Mouse (Mus musculus): ENCODE measurements at regions not wholly inside any gene's neighbourhood (a gene's known extent, or its start where the extent isn't known, plus 50 kb on each side); places are given as distances from the start of the nearest gene placed in this dataset.

GRCm38 (mm10) chr1:166944540-166944939, 56.7 kb upstream of the Fam78b start:
- TF ChIP-seq TAL1 (IDR thresholded peaks at IDR 0.05; ENCODE audit: low read length) (no peak), GATA1 (IDR thresholded peaks at IDR 0.05; ENCODE audit: low read length) (no peak)
- no peaks in the 10 kb centered on the region for H3K36me3 ChIP-seq (ENCODE audit: control insufficient read depth)
- no peak overlapping the region for H3K4me3 ChIP-seq (replicated peaks)
- no peaks in the 10 kb centered on the region for H3K9me3 ChIP-seq (ENCODE audit: control insufficient read depth, low read length)
- H3K27me3 ChIP-seq (ENCODE audit: control insufficient read depth): no peaks in the 10 kb centered on the region
- H3K4me1 ChIP-seq (ENCODE audit: control insufficient read depth): no peaks in the 10 kb centered on the region

DNA sequence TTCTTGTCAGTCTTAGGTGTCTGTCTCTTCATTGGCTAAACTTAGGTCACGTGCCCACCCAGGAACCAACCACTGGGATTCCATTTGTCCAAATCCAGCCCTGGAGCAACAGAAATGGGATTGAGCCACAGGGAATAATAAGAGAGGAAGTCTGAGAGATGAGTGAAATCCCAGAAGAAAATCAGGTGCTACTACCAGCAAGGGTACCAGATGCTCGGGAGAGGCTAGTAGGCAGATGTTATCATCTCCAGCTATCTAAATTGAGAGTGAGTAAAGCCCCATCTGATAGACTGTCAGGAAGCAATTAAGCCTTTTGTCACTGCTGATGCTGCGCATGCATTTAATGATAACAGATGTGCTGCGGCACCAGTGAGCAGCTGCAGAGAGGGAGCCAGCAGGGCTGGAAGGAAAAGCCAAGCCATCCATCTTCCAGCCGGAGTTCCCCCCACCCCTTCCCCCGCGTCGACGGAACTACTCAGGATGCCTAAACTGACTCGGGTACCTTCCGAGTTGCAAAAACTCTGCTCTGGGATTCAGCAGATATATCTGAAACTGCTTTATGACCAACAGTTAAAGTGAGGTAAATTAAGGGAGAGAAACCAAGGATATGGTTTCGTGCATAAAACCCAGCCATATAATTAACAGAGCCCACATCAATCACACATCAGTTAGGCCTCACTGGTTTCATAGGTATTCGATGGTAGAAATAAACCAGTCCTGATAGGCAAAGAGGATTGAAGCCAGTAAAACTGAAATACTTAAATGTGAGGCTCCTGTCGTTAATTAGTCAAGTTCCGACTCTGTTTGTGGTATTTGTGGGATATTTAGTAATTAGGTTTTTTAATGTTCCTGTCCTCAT, 53.1 kb upstream of the Fam78b start:
- Histone ChIP-seq H3K36me3 (ENCODE audit: control insufficient read depth) (no peaks in the 10 kb centered on the region), H3K4me3 (replicated peaks) (no peak overlapping the region), H3K4me1 (ENCODE audit: control insufficient read depth) (no peaks in the 10 kb centered on the region), H3K27me3 (ENCODE audit: control insufficient read depth) (no peaks in the 10 kb centered on the region), H3K9me3 (ENCODE audit: control insufficient read depth, low read length) (no peaks in the 10 kb centered on the region)
- TF ChIP-seq TAL1 (IDR thresholded peaks at IDR 0.05; ENCODE audit: low read length): no peak

All from erythroblast, embryonic 14.5 days (primary cell).